Mouse (Mus musculus) adrenal gland, postnatal 36 days (tissue): ENCODE measurements at regions not wholly inside any gene's neighbourhood (a gene's known extent, or its start where the extent isn't known, plus 50 kb on each side); places are given as distances from the start of the nearest gene placed in this dataset.

ENCODE experiments used
- DNase-seq, 2 experiments: peaks; one replicate each; pipeline ENCODE4 v3.0.0; 2021; ENCODE audit warnings: mixed read lengths in 1 of 2

DNA sequence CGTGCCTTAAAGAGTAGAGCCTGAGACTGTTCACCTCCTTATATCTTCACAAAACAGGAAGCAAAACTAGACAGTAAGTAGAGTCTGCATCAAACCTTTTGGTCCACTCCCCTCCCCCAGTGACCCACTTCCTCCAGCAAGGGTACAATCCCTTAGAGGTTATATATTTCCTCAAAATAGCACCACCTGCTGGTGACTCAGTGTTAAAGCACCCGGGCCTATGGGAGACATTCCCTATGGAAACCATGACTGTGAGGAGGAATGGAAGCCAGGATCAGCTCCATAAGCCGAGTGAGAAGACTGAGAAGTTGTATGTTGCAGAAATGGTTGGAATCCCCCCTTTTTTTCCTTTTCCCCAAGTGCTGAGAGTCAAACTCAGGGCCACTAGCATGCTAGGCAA, 66.5 kb upstream of the 4931429L15Rik start:
- no peak for DNase-seq

GRCm38 (mm10) chr9:46381342-46381741, 61.6 kb upstream of the 4931429L15Rik start:
- no peak for DNase-seq

GRCm38 (mm10) chr9:46379453-46379852, 59.7 kb upstream of the 4931429L15Rik start:
- DNase-seq = no peak

DNA sequence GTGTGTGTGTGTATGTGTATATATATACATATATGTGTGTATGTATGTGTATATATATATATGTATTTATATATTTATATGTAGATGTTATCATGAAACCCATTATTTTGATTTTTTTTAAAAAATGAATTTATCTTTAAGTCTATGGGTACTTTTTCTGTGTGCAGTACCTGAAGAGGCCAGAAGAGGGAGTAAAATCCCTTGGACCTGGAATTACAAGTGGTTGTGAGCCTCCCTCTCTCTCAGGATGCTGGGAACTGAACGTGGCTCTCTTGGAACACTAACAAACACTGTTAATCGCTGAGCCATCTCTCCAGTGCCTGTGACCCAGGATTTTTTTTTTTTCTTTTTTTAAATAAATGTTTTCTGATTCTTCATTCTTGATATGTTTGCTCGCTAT, 58.6 kb upstream of the 4931429L15Rik start:
- DNase-seq = no peak
